Mouse (Mus musculus) gastrocnemius, postnatal 36 days (tissue): Measurements from ENCODE around the gene Ptpn21. TPM values are rescaled to one million over a fixed set of nuclear protein-coding genes. Genes with fewer than 3 reads are reported as not detected.

Experiments
- DNase-seq, 2 experiments: peaks; one replicate each; pipeline ENCODE4 v3.0.0; 2022
- intact Hi-C: fragments of 180-260 bp; cut with DNase I; formaldehyde crosslinking; loops from one replicate; pipeline ENCODE4 v1.15.1; 2025
- total RNA-seq, 2 experiments: library from RNA; stranded (reverse); gene quantifications; 2 replicates each; pipeline ENCODE4 v1.2.3; 2021

The Ptpn21 gene
- total RNA-seq, 2 experiments from 2014 or later, result 25.1 to 25.9 TPM

DNA sequence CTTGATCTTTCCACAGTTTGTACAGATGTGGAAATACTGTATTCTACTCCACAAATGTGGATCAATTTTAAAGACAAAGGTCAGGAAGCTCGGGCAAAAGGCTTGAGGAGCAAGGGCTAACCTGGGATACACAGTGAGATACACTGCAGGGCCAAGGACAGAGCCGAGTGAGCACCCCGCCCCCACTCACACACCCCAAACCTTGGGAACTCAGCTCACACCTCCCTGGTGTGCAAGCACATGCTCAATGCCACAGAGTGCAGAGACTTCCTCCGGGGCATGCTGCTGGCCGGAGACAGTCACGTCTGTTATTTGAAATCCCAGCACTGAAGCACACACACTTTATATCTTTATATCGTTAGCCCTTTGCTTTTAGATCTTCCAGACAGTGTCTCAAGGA lies 11.1 kb downstream of the Ptpn21 start:
- intact Hi-C loops, result no loop called here
- no peak for DNase-seq

DNA sequence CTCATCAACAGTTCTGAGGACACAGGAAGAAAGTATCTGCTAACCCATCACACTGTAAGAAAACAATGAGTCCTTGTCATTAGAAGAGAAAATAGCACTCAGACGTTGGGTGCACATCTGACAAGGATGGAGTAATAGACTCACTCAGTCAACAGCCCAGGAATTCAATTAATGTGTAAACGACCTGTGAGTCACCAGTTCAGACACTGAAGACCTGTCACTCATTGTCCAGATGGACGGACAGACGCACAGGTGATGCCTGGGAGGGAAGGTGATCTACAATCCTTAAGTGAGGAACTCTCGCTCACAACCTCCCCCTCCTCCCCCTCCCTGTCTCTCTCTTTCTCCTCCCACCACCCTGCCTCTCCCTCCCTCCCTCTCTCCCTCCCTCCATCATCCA lies 12.2 kb downstream of the Ptpn21 start:
- DNase-seq, result no peak
- intact Hi-C loops, result no loop called here

DNA sequence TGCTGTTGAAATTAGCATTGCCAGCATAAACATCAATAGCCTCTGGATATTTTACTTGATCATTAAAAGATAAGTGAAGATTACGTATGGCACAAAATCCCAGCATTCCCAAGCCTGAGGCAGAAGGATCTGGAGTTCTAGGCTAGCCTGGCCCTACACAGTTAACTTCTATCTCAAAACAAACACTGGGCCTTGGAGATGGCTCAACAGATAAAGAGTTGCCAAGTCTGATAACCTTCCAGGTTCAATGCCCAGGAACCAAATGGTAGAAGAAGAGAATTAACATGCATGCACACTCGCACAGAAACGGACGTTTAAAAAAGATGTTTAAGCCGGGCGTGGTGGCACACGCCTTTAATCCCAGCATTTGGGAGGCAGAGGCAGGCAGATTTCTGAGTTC lies 13.0 kb downstream of the Ptpn21 start:
- no peak for DNase-seq

GRCm38 (mm10) chr12:98721030-98721429 lies 16.2 kb downstream of the Ptpn21 start:
- DNase-seq, result no peak
- intact Hi-C loops, result no loop called here

More for the DNA sequence above, 13.0 kb downstream of the Ptpn21 start:
- intact Hi-C loops, result no loop called here

GRCm38 (mm10) chr12:98720628-98721027 lies 16.6 kb downstream of the Ptpn21 start:
- intact Hi-C loops, result no loop called here

DNA sequence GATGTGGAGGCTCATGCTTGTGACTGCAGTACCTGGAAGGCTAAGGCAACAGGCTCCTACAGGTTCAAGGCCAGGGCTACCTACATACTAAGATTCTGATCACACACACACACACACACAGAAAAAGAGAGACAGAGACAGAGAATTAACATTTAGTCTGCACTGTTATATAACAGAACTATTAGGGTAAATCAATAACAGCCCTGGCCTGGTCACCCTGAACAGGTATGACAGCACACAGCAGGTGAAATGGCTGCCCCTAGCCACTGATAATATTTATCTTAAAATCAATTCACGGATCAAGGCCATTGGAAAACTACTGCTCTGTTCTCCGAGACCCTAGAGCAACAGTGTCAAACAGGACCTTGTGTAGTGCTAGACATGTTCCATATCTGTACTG lies 21.1 kb downstream of the Ptpn21 start:
- intact Hi-C loops, result no loop called here
- DNase-seq, result no peak

More at GRCm38 (mm10) chr12:98720628-98721027, 16.6 kb downstream of the Ptpn21 start:
- DNase-seq, result no peak

- intact Hi-C loops, result no loop called here
- no peak for DNase-seq
Measured at GRCm38 (mm10) chr12:98714757-98715156, 22.4 kb downstream of the Ptpn21 start.

DNA sequence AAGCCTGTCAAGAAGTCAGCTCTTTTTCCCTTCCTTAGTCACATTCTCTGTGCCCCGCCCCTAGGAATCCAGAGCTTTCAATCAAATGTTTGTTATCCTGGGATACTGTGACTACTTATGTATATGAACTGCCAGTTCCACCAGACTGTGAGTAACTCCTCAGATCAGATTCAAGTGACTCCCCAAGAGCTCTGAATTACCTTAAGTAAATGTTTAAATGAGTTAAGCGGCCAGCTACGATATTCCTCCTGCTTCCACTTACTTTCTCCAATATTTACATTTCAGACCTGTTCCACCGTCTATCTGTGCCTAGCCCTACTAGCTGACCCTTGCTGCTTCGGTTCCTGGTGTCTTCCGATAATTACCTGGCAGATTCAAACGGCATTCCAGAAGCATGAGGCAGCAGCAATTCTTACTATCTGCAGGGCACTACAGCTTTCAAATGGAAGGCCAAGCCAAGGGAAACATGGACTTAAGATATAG lies 23.5 kb downstream of the Ptpn21 start:
- intact Hi-C loops, result no loop called here
- no peak for DNase-seq

DNA sequence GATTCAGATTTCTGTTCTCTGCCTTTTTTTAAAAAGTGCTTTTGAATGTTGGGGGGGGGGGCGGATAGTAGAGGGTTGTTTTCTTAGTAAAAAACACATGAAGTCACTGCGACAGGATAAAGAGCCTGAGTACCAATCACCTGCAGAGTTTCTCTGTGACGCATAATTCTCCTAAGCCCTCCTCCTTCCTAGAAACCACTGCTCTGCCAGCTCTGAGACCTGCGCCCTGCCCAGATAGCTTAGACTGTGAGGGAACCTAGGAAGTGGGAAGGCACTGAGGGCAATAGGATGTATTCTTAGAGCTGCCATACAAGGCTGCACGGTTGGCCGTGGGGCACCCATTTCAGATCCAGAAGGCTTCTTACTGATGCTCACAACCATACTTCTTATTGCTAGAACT lies 24.4 kb downstream of the Ptpn21 start:
- no peak for DNase-seq
- intact Hi-C loops, result no loop called here

GRCm38 (mm10) chr12:98703961-98704360 lies 33.2 kb downstream of the Ptpn21 start:
- DNase-seq, result no peak
- intact Hi-C loops, result no loop called here

- DNase-seq, result no peak
- intact Hi-C loops, result no loop called here
Measured at GRCm38 (mm10) chr12:98703554-98703953, 33.7 kb downstream of the Ptpn21 start.

- no peak for DNase-seq
- intact Hi-C loops, result no loop called here
Measured at GRCm38 (mm10) chr12:98701564-98701963, 35.6 kb downstream of the Ptpn21 start.

DNA sequence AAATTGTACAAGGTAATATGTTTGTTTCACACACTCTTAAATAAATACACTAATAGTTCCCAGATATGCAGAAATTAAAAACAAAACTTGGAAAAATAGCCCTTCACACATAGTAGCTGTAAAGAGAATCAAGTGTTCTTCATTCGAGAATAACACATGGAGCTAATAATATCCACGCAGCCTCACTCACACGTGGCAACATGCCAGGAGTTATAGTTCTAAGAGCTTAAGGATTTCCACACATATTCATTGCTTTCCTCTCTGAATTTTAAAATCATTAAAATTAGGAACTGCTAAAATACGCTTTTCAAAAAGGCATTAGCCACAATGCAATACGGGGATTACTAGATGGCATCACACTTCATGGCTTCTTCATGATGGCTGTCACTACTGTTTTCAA lies 40.0 kb downstream of the Ptpn21 start:
- intact Hi-C loops, result no loop called here
- DNase-seq, result no peak

- intact Hi-C loops, result no loop called here
- DNase-seq, result no peak
Measured at GRCm38 (mm10) chr12:98690230-98690629, 47.0 kb downstream of the Ptpn21 start.

DNA sequence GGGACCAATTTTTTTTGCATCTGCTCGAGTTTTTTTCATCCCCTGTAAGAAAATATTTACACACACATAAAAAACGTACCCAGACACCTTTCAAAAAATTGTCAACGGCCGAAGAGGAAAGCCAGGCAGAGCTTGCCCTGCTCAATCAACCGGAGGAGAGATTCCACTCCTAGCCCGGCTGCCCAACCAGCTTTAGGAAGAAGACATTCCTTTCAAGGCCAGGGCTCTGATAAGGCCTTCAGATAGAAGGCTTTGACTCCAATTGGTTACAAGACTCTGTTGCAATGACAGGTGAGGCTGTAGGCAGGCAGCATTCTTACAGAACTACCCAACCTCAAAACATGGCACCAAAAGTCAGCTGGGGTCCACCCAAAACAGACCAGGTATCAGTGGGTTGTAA lies 53.6 kb downstream of the Ptpn21 start:
- DNase-seq, result no peak
- intact Hi-C loops, result no loop called here

GRCm38 (mm10) chr12:98683171-98683570 lies 54.0 kb downstream of the Ptpn21 start:
- DNase-seq, result no peak
- intact Hi-C loops, result no loop called here

- intact Hi-C loops, result no loop called here
Measured at GRCm38 (mm10) chr12:98682196-98682595, 55.0 kb downstream of the Ptpn21 start.

DNA sequence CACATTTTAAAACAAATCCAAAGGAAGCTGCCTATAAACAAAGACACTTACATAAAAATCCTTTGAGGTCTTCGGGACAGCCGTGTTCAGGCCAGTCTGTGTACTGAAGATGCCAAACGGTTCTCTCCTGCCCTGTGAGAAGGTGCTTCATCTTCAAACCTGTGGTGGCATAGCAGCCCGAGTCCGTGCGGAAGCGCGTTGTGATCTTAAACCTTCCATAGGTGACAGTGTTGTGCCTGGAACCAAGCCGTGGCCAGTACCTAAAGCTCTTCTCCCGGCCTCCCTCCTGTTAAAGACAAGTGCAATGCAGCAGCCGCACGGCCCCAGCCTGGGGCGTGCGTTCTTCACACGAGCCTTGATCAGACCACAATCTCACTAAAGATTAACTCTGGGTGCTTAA lies 57.3 kb downstream of the Ptpn21 start:
- intact Hi-C loops, result loop anchor here (5.0 to 10.0 kb wide), 2 partner anchors 55 to 77 kb away; partner anchors contain the start of gene Ptpn21
- DNase-seq, result no peak

More at GRCm38 (mm10) chr12:98682196-98682595, 55.0 kb downstream of the Ptpn21 start:
- no peak for DNase-seq

GRCm38 (mm10) chr12:98677336-98677735 lies 59.9 kb downstream of the Ptpn21 start:
- DNase-seq, result no peak
- intact Hi-C loops, result loop anchor here (5.0 to 10.0 kb wide), 2 partner anchors 57 to 80 kb away; partner anchors contain the start of gene Ptpn21

GRCm38 (mm10) chr12:98676861-98677260 lies 60.3 kb downstream of the Ptpn21 start:
- no peak for DNase-seq
- intact Hi-C loops, result loop anchor here (5.0 to 10.0 kb wide), 2 partner anchors 58 to 80 kb away; partner anchors contain the start of gene Ptpn21

DNA sequence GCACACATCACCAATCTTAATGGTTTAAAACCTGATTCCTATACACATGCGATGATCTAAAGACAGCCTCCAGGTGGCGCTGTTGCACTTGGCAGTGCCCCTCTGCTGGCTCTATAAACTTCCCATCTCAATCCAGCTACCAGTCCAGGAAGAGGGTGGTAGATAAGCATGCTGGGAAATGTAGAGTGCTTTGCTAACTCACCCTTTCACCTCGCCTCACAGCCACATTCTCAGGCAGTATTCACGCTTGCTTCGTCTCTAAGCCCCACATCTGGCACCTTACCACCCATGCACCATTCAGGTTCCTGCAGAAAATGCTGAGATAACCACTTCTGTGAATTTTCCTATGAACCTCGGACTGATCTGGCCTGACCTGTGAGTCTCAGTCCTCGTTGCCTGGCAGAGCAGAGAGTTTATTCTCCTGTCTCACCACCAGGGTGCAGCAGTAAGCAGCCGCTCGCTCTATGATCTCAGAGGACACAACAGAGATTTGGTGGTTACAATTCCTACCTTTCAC lies 62.5 kb downstream of the Ptpn21 start:
- peak; percentile 46 to 67 for DNase-seq
- intact Hi-C loops, result loop anchor here (5.0 to 10.0 kb wide), 2 partner anchors 60 to 83 kb away; partner anchors contain the start of gene Ptpn21

GRCm38 (mm10) chr12:98673879-98674278 lies 63.3 kb downstream of the Ptpn21 start:
- intact Hi-C loops, result loop anchor here (10.0 kb wide), 1 partner anchor 61 kb away; the partner anchor contains the start of gene Ptpn21
- DNase-seq, result no peak
